Mouse (Mus musculus) c-Kit-negative CD71-positive TER-119-positive erythroid progenitor cells, embryonic 14.5 days (primary cell): ENCODE measurements around the gene Wnt11.

ENCODE experiments used
- DNase-seq: peaks from one replicate; pipeline ENCODE4 v3.0.0-alpha.2; 2013; ENCODE audit warnings: low read depth, low spot score

Gene Wnt11

GRCm38 (mm10) chr7:98828876-98829275 is 6.0 kb upstream of the Wnt11 start:
- DNase-seq: no peak

GRCm38 (mm10) chr7:98831290-98831689 is 3.6 kb upstream of the Wnt11 start:
- DNase-seq: no peak

- no peak for DNase-seq
Measured at GRCm38 (mm10) chr7:98835519-98836441, 868 bp downstream of the Wnt11 start.

GRCm38 (mm10) chr7:98836646-98837045 is 1.7 kb downstream of the Wnt11 start:
- DNase-seq: no peak

GRCm38 (mm10) chr7:98837901-98838300 is 3.0 kb downstream of the Wnt11 start:
- no peak for DNase-seq

GRCm38 (mm10) chr7:98838729-98839141 is 3.8 kb downstream of the Wnt11 start:
- no peak for DNase-seq

- no peak for DNase-seq
Measured at GRCm38 (mm10) chr7:98839312-98839711, 4.4 kb downstream of the Wnt11 start.

- no peak for DNase-seq
Measured at GRCm38 (mm10) chr7:98840771-98841170, 5.9 kb downstream of the Wnt11 start.

GRCm38 (mm10) chr7:98841802-98842201 is 6.9 kb downstream of the Wnt11 start:
- no peak for DNase-seq

- DNase-seq: no peak
Measured at GRCm38 (mm10) chr7:98842997-98843396, 8.1 kb downstream of the Wnt11 start.

GRCm38 (mm10) chr7:98843649-98844048 is 8.7 kb downstream of the Wnt11 start:
- no peak for DNase-seq

GRCm38 (mm10) chr7:98848899-98849640 is 14.2 kb downstream of the Wnt11 start:
- DNase-seq: no peak

GRCm38 (mm10) chr7:98850388-98850787 is 15.5 kb downstream of the Wnt11 start:
- no peak for DNase-seq

- no peak for DNase-seq
Measured at GRCm38 (mm10) chr7:98851220-98851619, 16.3 kb downstream of the Wnt11 start.

GRCm38 (mm10) chr7:98852950-98853650 is 18.2 kb downstream of the Wnt11 start:
- DNase-seq: no peak

- no peak for DNase-seq
Measured at GRCm38 (mm10) chr7:98853806-98854205, 18.9 kb downstream of the Wnt11 start.

GRCm38 (mm10) chr7:98855388-98855787 is 20.5 kb downstream of the Wnt11 start:
- no peak for DNase-seq

- DNase-seq: no peak
Measured at GRCm38 (mm10) chr7:98856128-98856527, 21.2 kb downstream of the Wnt11 start.

- no peak for DNase-seq
Measured at GRCm38 (mm10) chr7:98857094-98857493, 22.2 kb downstream of the Wnt11 start.

- DNase-seq: no peak
Measured at GRCm38 (mm10) chr7:98861002-98861401, 26.1 kb downstream of the Wnt11 start.

GRCm38 (mm10) chr7:98862994-98863393 is 28.1 kb downstream of the Wnt11 start:
- no peak for DNase-seq
